Mouse (Mus musculus) T-helper 1 cell (primary cell): ENCODE results near the gene Scamp3.
"Not testable (repeated sequence)": the region's sequence is repeated elsewhere in the genome, so short reads cannot be mapped to it uniquely, and the experiment has no call there.

Source experiments
- in situ Hi-C: fragments of 300-600 bp; cut with MboI, MseI; formaldehyde crosslinking; loops from one replicate; pipeline ENCODE4 v1.15.1; 2025; ENCODE audit warnings: high pct_unique_total_duplicates

Gene Scamp3

GRCm38 (mm10) chr3:89177242-89178106, at the start of gene Scamp3:
Gene Scamp3 (plus strand): TSS chr3:89177473.
- in situ Hi-C loops: loop anchor here (10.0 kb wide), 1 partner anchor 673 kb away; the partner anchor contains the start of gene Lmna

GRCm38 (mm10) chr3:89129908-89130307, 47.4 kb upstream of the Scamp3 start:
- in situ Hi-C loops: no loop called here

GRCm38 (mm10) chr3:89131816-89132215, 45.5 kb upstream of the Scamp3 start:
- in situ Hi-C loops: no loop called here

- in situ Hi-C loops: no loop called here
Observed at GRCm38 (mm10) chr3:89132285-89133062, 44.8 kb upstream of the Scamp3 start.

GRCm38 (mm10) chr3:89133063-89133450, 44.2 kb upstream of the Scamp3 start:
- in situ Hi-C loops: no loop called here

- in situ Hi-C loops: no loop called here
Observed at GRCm38 (mm10) chr3:89133752-89134151, 43.5 kb upstream of the Scamp3 start.

- in situ Hi-C loops: no loop called here
Observed at GRCm38 (mm10) chr3:89135958-89136357, 41.3 kb upstream of the Scamp3 start, which contains the start of gene Pklr. Gene Pklr (plus strand): TSS chr3:89136142.

GRCm38 (mm10) chr3:89136365-89136764, 40.9 kb upstream of the Scamp3 start:
- in situ Hi-C loops: no loop called here

GRCm38 (mm10) chr3:89144821-89145220, 32.5 kb upstream of the Scamp3 start:
- in situ Hi-C loops: no loop called here

GRCm38 (mm10) chr3:89145566-89145965, 31.7 kb upstream of the Scamp3 start:
- in situ Hi-C loops: no loop called here

GRCm38 (mm10) chr3:89147101-89147978, 29.9 kb upstream of the Scamp3 start:
- in situ Hi-C loops: no loop called here

GRCm38 (mm10) chr3:89147979-89148311, 29.3 kb upstream of the Scamp3 start:
- in situ Hi-C loops: no loop called here

- in situ Hi-C loops: no loop called here
Observed at GRCm38 (mm10) chr3:89148567-89148966, 28.7 kb upstream of the Scamp3 start.

- in situ Hi-C loops: no loop called here
Observed at GRCm38 (mm10) chr3:89152084-89152835, 25.0 kb upstream of the Scamp3 start.

- in situ Hi-C loops: no loop called here
Observed at GRCm38 (mm10) chr3:89156951-89157350, 20.3 kb upstream of the Scamp3 start.

GRCm38 (mm10) chr3:89158651-89159050, 18.6 kb upstream of the Scamp3 start:
- in situ Hi-C loops: no loop called here

- in situ Hi-C loops: no loop called here
Observed at GRCm38 (mm10) chr3:89159211-89159610, 18.1 kb upstream of the Scamp3 start.

- in situ Hi-C loops: no loop called here
Observed at GRCm38 (mm10) chr3:89159616-89160344, 17.5 kb upstream of the Scamp3 start, which contains the start of gene Hcn3. Gene Hcn3 (minus strand): TSS chr3:89160196.

GRCm38 (mm10) chr3:89161207-89161606, 16.1 kb upstream of the Scamp3 start:
- in situ Hi-C loops: not testable (repeated sequence)

- in situ Hi-C loops: no loop called here
Observed at GRCm38 (mm10) chr3:89161786-89162185, 15.5 kb upstream of the Scamp3 start.
